Mouse (Mus musculus) forebrain, embryonic 15.5 days (tissue): ENCODE data around the gene Kcnk13. TPM values are rescaled to one million over a fixed set of nuclear protein-coding genes. Genes with fewer than 3 reads are reported as not detected.

Experiments used
- ATAC-seq: fragments of 200-750 bp; cut with Nextera tagmentation; replicated peaks from 2 replicates; pipeline ENCODE4 v1.8.0; 2017; ENCODE audit warnings: mild to moderate bottlenecking, moderate TSS enrichment, moderate library complexity
- H3K27ac ChIP-seq: fragments of 300-500 bp; sonication (generic); replicated peaks from 2 replicates; pipeline ENCODE4 v1.5.1; 2015; ENCODE audit warnings: mild to moderate bottlenecking, inconsistent platforms
- H3K27me3 ChIP-seq: fragments of 300-500 bp; sonication (generic); 2 replicates; pipeline ENCODE4 v1.6.1; 2015; ENCODE audit warnings: inconsistent platforms
- H3K36me3 ChIP-seq: fragments of 300-500 bp; sonication (generic); 2 replicates; pipeline ENCODE4 v1.6.1; 2015; ENCODE audit warnings: mild to moderate bottlenecking, inconsistent platforms
- H3K4me1 ChIP-seq: fragments of 300-500 bp; sonication (generic); 2 replicates; pipeline ENCODE4 v1.6.1; 2015; ENCODE audit warnings: inconsistent platforms
- H3K4me2 ChIP-seq: fragments of 300-500 bp; sonication (generic); replicated peaks from 2 replicates; pipeline ENCODE4 v1.6.1; 2015; ENCODE audit warnings: mild to moderate bottlenecking, inconsistent platforms
- H3K4me3 ChIP-seq: fragments of 300-500 bp; sonication (generic); 2 replicates; pipeline ENCODE4 v1.5.1; 2015; ENCODE audit warnings: mild to moderate bottlenecking, inconsistent platforms
- H3K9ac ChIP-seq: fragments of 300-500 bp; sonication (generic); replicated peaks from 2 replicates; pipeline ENCODE4 v1.6.1; 2015; ENCODE audit warnings: mild to moderate bottlenecking, inconsistent platforms
- H3K9me3 ChIP-seq: fragments of 300-500 bp; sonication (generic); 2 replicates; pipeline ENCODE4 v1.6.1; 2016; ENCODE audit warnings: inconsistent platforms
- whole genome bisulfite sequencing: fragments of 180-500 bp; shearing (Covaris S2); methylation state at CpG from one replicate; pipeline ENCODE4 v1.1.7; 2015; ENCODE audit warnings: mixed read lengths; 5-methylcytosine and 5-hydroxymethylcytosine counted together
- polyA plus RNA-seq: library from polyadenylated mRNA; unstranded; fragments of >200 nt; fragmentation: Nextera tagmentation; extraction: Ambion mirVana; gene quantifications from 2 replicates; pipeline ENCODE4 v1.2.1, GENCODE M21; 2015

Kcnk13 gene
- polyA plus RNA-seq, 1 experiment from 2014 or later, result 1.1 TPM

DNA sequence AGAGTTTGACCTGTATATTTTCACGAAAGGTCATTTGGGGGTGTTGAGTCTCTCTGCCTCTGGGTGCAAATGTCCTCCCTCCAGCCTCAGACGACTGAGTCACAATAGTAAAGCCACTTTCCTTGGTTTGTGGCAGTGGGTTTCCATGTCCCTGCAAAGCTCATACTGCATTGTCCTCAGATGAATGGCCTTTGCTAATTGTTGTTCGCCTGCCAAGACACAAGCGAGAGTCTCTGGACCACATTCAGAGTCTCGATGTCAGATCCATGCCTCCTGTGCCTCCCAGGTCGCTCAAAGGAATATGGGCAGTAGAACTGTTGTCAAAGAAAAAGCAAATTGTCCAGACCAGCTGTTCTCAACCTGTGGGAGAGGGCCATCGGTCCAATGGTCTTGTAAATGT, 36.1 kb downstream of the Kcnk13 start:
- Histone ChIP-seq H3K4me2 (no peak overlapping the region), H3K36me3 (no peaks in the 10 kb centered on the region)

DNA sequence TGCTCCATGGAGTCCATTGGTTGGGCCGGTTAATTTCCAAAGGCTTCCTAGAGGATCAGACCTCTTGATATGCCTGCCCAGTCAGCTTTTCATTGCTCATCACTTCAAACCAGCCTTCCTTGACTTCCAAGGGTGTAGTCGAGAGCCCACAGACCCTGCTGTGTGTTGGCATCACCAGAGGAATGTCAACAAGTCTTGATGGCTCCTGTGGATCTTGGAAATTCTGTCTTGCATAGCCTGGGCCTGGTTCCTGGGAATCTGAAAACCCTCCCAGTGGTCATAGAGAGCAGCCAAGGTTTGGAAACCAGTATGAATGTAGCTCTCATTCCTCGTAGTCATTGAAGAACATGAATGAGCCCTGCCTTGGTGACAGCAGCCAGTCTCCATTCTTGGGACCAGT, 36.9 kb downstream of the Kcnk13 start:
- Histone ChIP-seq H3K9me3 (no peaks in the 10 kb centered on the region), H3K27ac (no peak overlapping the region), H3K4me1 (peaks cover 7% of the 10 kb centered on the region), H3K36me3 (no peaks in the 10 kb centered on the region), H3K4me3 (no peak overlapping the region), H3K9ac (no peak overlapping the region), H3K4me2 (no peak overlapping the region), H3K27me3 (no peaks in the 10 kb centered on the region)
- no peak for ATAC-seq
- WGBS, result 96% methylated on average over 3 of the region's 3 CpGs

More for the DNA sequence above, 36.1 kb downstream of the Kcnk13 start:
- ATAC-seq, result no peak
- no peaks in the 10 kb centered on the region for H3K27me3 ChIP-seq
- no peak overlapping the region for H3K4me3 ChIP-seq
- no peak overlapping the region for H3K9ac ChIP-seq
- H3K4me1 ChIP-seq, result peaks cover 7% of the 10 kb centered on the region
- WGBS, result 46% methylated on average over 7 of the region's 7 CpGs
- no peak overlapping the region for H3K27ac ChIP-seq
- H3K9me3 ChIP-seq, result no peaks in the 10 kb centered on the region

DNA sequence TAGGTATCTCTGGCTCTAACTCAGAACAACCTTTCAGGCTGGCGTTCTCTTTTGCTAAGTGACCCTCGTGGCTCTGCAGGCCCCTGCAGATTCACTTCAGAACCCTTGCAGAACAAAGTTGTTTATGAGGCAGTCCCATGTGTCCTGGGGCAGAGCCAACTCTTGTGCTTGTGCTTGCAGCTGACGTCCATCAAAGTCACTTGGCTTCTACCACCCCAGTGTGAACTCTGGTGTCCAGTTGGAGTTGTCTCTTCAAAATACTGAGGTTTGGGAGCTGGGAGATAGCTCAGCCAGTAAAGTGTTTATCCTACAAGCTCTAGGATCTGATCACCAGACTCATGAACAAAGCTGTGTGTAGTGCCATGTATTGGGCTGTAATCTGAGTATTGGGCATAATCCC, 37.6 kb downstream of the Kcnk13 start:
- 84% methylated on average over 3 of the region's 3 CpGs for WGBS
- Histone ChIP-seq H3K4me2 (no peak overlapping the region), H3K27ac (no peak overlapping the region), H3K9me3 (no peaks in the 10 kb centered on the region), H3K9ac (no peak overlapping the region), H3K27me3 (no peaks in the 10 kb centered on the region), H3K4me1 (peaks cover 7% of the 10 kb centered on the region), H3K36me3 (no peaks in the 10 kb centered on the region), H3K4me3 (no peak overlapping the region)
- ATAC-seq, result no peak

DNA sequence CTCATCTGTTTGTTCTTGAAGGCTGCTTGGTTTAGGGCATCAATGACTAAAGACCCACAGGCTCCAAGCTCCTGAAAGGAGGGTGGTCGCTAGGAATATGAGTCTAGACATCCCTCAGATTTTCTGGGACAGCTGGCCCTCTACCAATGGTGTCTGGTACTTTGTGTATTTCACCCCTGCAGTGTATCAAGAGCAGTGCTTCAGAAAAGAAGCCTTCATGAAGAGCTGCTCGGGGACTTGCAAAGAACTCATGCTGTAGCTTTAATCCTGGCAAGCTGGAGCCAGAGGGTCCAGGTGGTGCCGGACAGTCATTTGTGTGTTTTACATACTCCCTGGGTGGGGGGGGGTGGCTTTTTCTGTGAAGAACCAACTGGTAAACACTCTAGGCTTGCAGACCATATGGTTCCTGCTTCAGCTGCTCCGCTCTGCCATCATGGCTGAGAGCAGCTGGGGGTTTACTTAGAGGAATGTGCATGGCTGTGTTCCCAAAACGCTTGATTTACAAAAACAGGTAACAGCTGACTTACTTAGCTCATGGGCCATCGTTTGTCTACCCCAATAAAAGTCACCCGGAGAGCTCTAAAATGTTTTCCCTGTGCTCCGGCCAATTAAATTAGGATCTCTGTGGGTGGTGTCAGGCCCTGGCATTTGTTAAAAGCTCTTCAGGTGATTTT, 38.8 kb downstream of the Kcnk13 start:
- H3K4me2 ChIP-seq, result no peak overlapping the region
- ATAC-seq, result peak; percentile 90
- no peak overlapping the region for H3K27ac ChIP-seq
- H3K4me1 ChIP-seq, result peaks cover 7% of the 10 kb centered on the region
- H3K9me3 ChIP-seq, result no peaks in the 10 kb centered on the region
- 15% methylated on average over 8 of the region's 8 CpGs for WGBS
- H3K27me3 ChIP-seq, result no peaks in the 10 kb centered on the region
- H3K9ac ChIP-seq, result no peak overlapping the region
- H3K36me3 ChIP-seq, result no peaks in the 10 kb centered on the region
- H3K4me3 ChIP-seq, result no peak overlapping the region

DNA sequence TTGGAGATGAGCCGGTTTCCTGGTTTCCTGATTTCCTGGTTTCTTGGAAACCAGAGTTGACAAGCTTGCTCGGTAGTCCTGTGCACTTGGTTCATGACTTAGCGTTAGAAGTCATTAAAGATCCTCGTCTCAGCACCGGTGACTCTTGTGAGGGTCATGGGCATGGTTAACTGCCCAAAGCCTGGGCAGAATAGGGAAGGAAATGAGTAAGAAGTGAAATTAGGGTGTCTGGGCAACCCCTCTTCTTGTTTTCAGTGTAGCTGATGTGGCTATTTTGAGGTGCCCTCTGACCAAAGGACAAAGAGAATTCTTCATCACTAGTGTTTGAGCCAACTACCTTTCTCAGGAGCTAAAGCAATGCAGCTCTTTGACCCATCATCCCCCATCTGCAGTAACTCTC, 41.0 kb downstream of the Kcnk13 start:
- Histone ChIP-seq H3K27ac (no peak overlapping the region), H3K27me3 (no peaks in the 10 kb centered on the region), H3K36me3 (no peaks in the 10 kb centered on the region), H3K4me2 (no peak overlapping the region), H3K4me3 (no peak overlapping the region), H3K4me1 (peaks cover 7% of the 10 kb centered on the region), H3K9ac (no peak overlapping the region), H3K9me3 (no peaks in the 10 kb centered on the region)
- 94% methylated on average over 5 of the region's 5 CpGs for WGBS
- ATAC-seq, result no peak

DNA sequence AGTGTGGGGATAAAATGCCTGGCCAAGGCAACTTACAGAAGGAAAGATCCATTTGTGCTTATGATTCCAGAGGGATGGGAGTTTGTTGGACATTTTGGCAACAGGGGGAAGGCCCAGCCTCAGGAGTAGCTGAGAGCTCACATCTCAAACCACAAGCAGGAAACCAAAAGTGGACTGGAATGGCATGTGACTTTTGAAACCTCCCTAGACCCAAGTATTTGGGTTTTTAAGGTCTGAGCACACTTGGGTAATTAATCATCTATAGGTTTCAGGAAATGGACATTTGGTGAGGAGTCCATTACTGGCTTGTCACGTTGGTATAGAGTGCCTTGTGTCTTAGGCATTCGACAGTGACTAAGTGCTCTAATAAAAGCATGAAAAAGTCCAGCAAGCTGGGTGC, 42.4 kb downstream of the Kcnk13 start:
- no peak for ATAC-seq
- no peak overlapping the region for H3K4me3 ChIP-seq
- H3K4me2 ChIP-seq, result no peak overlapping the region
- peaks cover 7% of the 10 kb centered on the region for H3K4me1 ChIP-seq
- WGBS, result 84% methylated on average over 2 of the region's 2 CpGs
- no peak overlapping the region for H3K27ac ChIP-seq
- H3K27me3 ChIP-seq, result no peaks in the 10 kb centered on the region
- no peak overlapping the region for H3K9ac ChIP-seq
- H3K9me3 ChIP-seq, result no peaks in the 10 kb centered on the region
- no peaks in the 10 kb centered on the region for H3K36me3 ChIP-seq

DNA sequence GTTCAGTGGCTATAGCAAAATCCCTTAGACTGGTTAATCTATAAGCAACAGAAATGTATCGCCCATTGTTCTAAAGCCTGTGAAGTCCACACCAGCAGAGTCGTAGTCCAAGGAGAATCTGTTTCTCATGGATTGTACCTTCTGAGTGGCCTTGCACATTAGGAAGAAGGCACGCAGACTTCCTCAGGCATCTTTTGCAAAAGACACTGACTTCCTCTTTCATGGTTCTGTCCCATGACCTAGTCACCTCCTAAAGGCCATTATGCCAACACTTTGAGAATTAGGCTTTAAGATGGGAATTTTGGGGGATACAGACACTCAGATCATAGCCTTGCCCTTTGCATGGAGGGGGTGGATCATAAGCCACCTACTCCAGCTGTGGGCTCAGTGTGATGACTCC, 48.5 kb downstream of the Kcnk13 start:
- Histone ChIP-seq H3K27me3 (no peaks in the 10 kb centered on the region), H3K4me3 (no peak overlapping the region), H3K9me3 (no peaks in the 10 kb centered on the region), H3K27ac (no peak overlapping the region), H3K4me1 (no peaks in the 10 kb centered on the region), H3K4me2 (no peak overlapping the region), H3K36me3 (no peaks in the 10 kb centered on the region), H3K9ac (no peak overlapping the region)
- WGBS, result 98% methylated on average over 3 of the region's 3 CpGs
- no peak for ATAC-seq

DNA sequence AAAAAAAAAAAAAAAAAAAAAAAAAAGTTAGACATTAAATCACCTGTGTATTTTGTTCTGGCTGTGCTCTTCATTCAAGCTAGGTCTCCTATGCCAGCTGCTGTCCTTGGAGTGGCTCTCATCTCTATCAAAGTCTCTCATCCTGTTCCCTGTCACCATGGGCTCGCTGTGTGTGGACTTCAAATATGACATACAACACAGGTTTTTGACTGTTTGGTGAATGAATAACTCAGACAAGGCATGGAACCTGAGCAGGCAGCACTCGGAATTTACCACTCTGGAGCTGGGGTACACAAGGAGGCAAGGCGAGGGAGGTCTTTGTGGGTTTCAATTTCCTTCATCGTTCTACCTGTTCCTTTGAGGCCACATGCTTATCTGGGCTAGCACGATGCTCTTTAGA, 50.8 kb downstream of the Kcnk13 start:
- Histone ChIP-seq H3K36me3 (no peaks in the 10 kb centered on the region), H3K4me3 (no peak overlapping the region), H3K27me3 (no peaks in the 10 kb centered on the region), H3K4me1 (no peaks in the 10 kb centered on the region), H3K9ac (no peak overlapping the region), H3K27ac (no peak overlapping the region), H3K9me3 (no peaks in the 10 kb centered on the region), H3K4me2 (no peak overlapping the region)
- ATAC-seq, result no peak
- WGBS, result 93% methylated on average over 5 of the region's 5 CpGs

DNA sequence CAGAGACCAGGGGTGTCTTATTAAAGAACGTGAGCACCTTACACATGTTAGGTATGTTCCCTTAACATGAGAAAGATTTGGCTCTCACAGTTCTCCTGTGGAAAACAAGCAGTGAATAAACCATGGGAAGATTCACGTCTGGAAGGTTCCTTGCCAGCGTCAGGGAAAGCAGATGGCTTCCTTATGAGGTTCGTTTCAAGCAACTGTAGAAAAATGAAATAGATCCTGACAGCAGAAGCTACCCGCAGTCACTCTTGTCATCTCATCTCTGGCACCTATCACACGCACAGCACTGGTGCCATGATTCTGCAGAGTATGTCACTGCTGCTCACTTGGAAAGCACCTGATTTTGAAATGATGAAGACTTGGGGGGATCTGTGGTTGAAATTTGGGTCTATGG, 53.4 kb downstream of the Kcnk13 start:
- no peak; the same call in 1 of the 2 replicates for ATAC-seq
- Histone ChIP-seq H3K4me1 (no peaks in the 10 kb centered on the region), H3K27ac (0 out of 2 replicates have a peak overlapping the region, but pooled peaks have one; percentile 1), H3K4me3 (no peak overlapping the region), H3K27me3 (no peaks in the 10 kb centered on the region), H3K36me3 (no peaks in the 10 kb centered on the region), H3K9me3 (no peaks in the 10 kb centered on the region), H3K4me2 (no peak overlapping the region), H3K9ac (no peak overlapping the region)
- WGBS, result 67% methylated on average over 6 of the region's 6 CpGs

DNA sequence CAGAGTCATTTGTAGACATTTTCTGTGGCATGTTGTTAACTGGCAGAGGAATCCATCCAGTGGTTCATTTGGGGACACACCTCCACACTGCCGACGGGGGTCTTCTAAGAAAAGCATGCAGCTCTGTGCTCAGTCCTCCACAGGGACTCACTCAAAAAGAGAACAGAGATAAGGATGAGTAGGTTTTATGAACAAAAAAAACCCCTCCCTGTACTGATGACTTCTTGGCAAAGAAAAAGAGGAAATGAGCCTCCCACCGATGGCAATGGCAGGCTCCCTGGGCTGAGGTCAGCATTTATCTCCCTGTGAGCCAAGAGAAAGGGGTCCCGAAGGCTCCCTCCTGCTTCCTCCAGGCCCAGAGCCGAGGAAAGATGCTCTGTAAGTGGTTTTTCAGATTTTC, 58.2 kb downstream of the Kcnk13 start:
- Histone ChIP-seq H3K4me2 (no peak overlapping the region), H3K4me3 (no peak overlapping the region), H3K9me3 (no peaks in the 10 kb centered on the region), H3K27ac (no peak overlapping the region), H3K4me1 (peaks cover 7% of the 10 kb centered on the region), H3K9ac (no peak overlapping the region), H3K36me3 (no peaks in the 10 kb centered on the region), H3K27me3 (no peaks in the 10 kb centered on the region)
- no peak for ATAC-seq
- WGBS, result 90% methylated on average over 5 of the region's 5 CpGs

DNA sequence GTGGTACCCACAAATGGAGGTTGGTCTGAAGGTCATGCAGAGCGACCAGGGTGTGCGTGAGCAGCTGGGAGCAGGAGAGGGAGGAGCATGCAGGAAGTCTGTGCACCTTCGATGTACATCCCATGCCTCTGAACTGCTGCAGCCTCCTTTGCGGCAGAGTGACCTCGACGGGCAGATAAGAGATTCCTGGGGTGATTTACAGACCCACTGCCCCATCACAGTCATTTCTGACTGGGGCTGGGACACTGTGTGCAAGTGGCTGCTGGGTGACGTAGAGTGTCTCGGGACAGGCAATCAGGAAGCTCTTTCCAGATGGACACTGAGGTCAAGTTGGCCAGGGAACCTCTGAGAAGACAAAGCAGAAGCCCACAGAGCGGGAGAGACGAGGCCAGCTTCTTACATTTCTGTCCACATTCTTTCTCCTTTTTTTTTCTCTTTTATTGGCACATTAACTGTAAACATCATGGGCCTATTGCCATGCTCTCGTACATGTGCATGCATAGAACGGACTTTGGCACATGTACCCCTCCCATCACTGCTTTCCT, 59.6 kb downstream of the Kcnk13 start:
- Histone ChIP-seq H3K9ac (no peak overlapping the region), H3K27ac (no peak overlapping the region), H3K4me3 (no peak overlapping the region), H3K9me3 (no peaks in the 10 kb centered on the region), H3K4me1 (peaks cover 7% of the 10 kb centered on the region), H3K36me3 (no peaks in the 10 kb centered on the region), H3K27me3 (no peaks in the 10 kb centered on the region), H3K4me2 (no peak overlapping the region)
- no peak for ATAC-seq
- 82% methylated on average over 12 of the region's 12 CpGs for whole genome bisulfite sequencing

DNA sequence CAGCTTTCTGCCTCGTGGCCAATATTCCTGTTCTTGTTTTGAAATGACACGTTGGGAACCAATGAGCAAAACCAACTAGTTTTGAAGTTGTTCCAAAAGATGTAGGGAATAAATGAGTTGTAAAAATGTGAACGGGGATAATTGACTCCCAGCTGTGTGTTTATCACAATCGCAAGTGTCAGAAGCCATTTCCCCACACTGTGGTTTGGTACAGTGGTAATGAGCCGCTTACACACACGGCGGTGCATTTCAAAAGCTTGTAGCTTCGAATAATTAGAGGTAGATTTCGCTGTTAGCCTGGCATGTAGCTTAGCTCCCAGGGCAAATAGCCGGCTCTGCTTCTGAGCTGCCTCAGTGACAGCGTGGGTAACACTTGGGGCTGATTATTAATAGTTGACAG, 61.4 kb downstream of the Kcnk13 start:
- Histone ChIP-seq H3K9ac (no peak overlapping the region), H3K27ac (no peak overlapping the region), H3K4me2 (no peak overlapping the region), H3K9me3 (no peaks in the 10 kb centered on the region), H3K4me3 (no peak overlapping the region), H3K4me1 (peaks cover 7% of the 10 kb centered on the region), H3K36me3 (no peaks in the 10 kb centered on the region), H3K27me3 (no peaks in the 10 kb centered on the region)
- ATAC-seq, result 0 out of 2 replicates have a peak, but pooled peaks have one; percentile 41
- WGBS, result 17% methylated on average over 11 of the region's 11 CpGs

DNA sequence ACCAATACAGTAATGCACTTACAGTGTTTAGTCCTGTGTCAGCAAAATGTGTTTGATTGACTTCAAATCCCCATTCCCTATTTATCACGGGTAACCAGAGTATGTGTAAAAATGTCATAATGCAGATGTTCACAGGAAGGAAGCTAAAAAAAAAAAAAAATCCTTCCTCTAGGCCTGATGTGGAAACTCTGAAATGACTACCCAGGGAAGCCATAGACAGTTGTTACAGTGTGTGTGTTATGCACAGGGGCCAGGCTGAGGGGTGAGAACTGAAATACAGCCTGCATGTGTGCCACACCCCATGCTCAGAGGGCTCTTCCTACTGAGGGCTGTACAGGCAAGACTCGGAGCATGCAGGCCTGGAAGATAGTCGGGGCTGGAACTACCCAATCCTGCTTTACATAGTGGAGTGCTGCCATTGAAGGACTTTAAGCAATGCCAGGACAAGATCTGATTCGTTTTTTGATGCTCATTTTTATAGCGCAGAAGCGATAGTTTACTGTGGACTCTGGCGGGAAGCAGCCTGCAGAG, 62.5 kb downstream of the Kcnk13 start:
- H3K9ac ChIP-seq, result no peak overlapping the region
- no peaks in the 10 kb centered on the region for H3K36me3 ChIP-seq
- H3K27ac ChIP-seq, result no peak overlapping the region
- H3K27me3 ChIP-seq, result no peaks in the 10 kb centered on the region
- peaks cover 7% of the 10 kb centered on the region for H3K4me1 ChIP-seq
- H3K4me2 ChIP-seq, result no peak overlapping the region
- ATAC-seq, result no peak
- WGBS, result 82% methylated on average over 7 of the region's 7 CpGs
- H3K9me3 ChIP-seq, result no peaks in the 10 kb centered on the region
- no peak overlapping the region for H3K4me3 ChIP-seq
